Mouse (Mus musculus) adrenal gland, adult 8-10 months (tissue): Measurements from ENCODE around the gene Ptk7. TPM values are rescaled to one million over a fixed set of nuclear protein-coding genes. Genes with fewer than 3 reads are reported as not detected.

Experiments
- microRNA-seq, 2 experiments: library from miRNA; unstranded; fragments of <30 nt; microRNA quantifications; one replicate each; pipeline ENCODE4 v1.2.0; 2022
- total RNA-seq, 4 experiments: library from RNA; stranded (reverse); gene quantifications; 2 replicates each; pipeline ENCODE4 v1.2.4; 2022

The Ptk7 gene
- total RNA-seq, 4 experiments from 2014 or later: 8.7 to 11.2 (median 9.9) TPM

Small RNA genes within 50 kb of the gene (microRNA-seq; reads per million reads assigned to microRNA genes)
- gene Mir6976: 0 to 0.34 reads per million in 2 experiments

Other genes with a start within 250 kb of the Ptk7 start
- 10 to 100 TPM; 21.0 to 35.6 (median 27.4) TPM for gene Zfp318, start 245.8 kb downstream of the Ptk7 start, total RNA-seq
- gene Crip3, start 200.6 kb downstream of the Ptk7 start, total RNA-seq: 1 to 10 TPM in 3 of 4 experiments, under 1 TPM in 1; 0.58 to 3.1 (median 2.2) TPM
- gene Slc22a7, start 191.0 kb downstream of the Ptk7 start, total RNA-seq: not detected
- 1 to 10 TPM in 3 of 4 experiments, under 1 TPM in 1; 0.98 to 1.4 (median 1.2) TPM for gene Ttbk1, start 141.8 kb downstream of the Ptk7 start, total RNA-seq
- gene Dnph1, start 132.8 kb downstream of the Ptk7 start, total RNA-seq: 1 to 10 TPM; 4.5 to 6.9 (median 6.4) TPM
- gene Cul9, start 83.1 kb downstream of the Ptk7 start, total RNA-seq: 10 to 100 TPM; 31.6 to 48.8 (median 37.7) TPM
- 10 to 100 TPM; 34.0 to 42.0 (median 37.2) TPM for gene Srf, start 73.3 kb downstream of the Ptk7 start, total RNA-seq
- 10 to 100 TPM; 42.3 to 59.8 (median 53.2) TPM for gene Klc4, start 16.5 kb upstream of the Ptk7 start, total RNA-seq
- gene Mrpl2, start 16.7 kb upstream of the Ptk7 start, total RNA-seq: 100 to 1,000 TPM in 2 of 4 experiments, 10 to 100 TPM in 2; 91.8 to 122 (median 104) TPM
- 10 to 100 TPM; 42.0 to 53.5 (median 47.2) TPM for gene Cul7, start 20.8 kb upstream of the Ptk7 start, total RNA-seq
- gene Rrp36, start 44.8 kb upstream of the Ptk7 start, total RNA-seq: 10 to 100 TPM; 24.9 to 31.8 (median 30.6) TPM
- 100 to 1,000 TPM in 1 of 4 experiments, 10 to 100 TPM in 3; 91.9 to 104 (median 95.0) TPM for gene Mea1, start 49.3 kb upstream of the Ptk7 start, total RNA-seq
- 10 to 100 TPM; 59.1 to 74.3 (median 65.2) TPM for gene Klhdc3, start 51.4 kb upstream of the Ptk7 start, total RNA-seq
- 10 to 100 TPM; 41.0 to 47.5 (median 42.6) TPM for gene Ppp2r5d, start 75.6 kb upstream of the Ptk7 start, total RNA-seq
- 10 to 100 TPM; 56.2 to 74.2 (median 61.8) TPM for gene Pex6, start 82.0 kb upstream of the Ptk7 start, total RNA-seq
- 1 to 10 TPM; 1.2 to 1.8 (median 1.6) TPM for gene Gnmt, start 99.7 kb upstream of the Ptk7 start, total RNA-seq
- gene Cnpy3, start 122.7 kb upstream of the Ptk7 start, total RNA-seq: 10 to 100 TPM; 66.6 to 74.1 (median 70.7) TPM
- gene Ptcra, start 134.2 kb upstream of the Ptk7 start, total RNA-seq: not detected
- gene 2310039H08Rik, start 143.1 kb upstream of the Ptk7 start, total RNA-seq: 10 to 100 TPM; 53.9 to 87.1 (median 61.4) TPM
- gene Rpl7l1, start 153.2 kb upstream of the Ptk7 start, total RNA-seq: 10 to 100 TPM; 78.9 to 89.9 (median 83.8) TPM
- 10 to 100 TPM; 22.1 to 32.4 (median 26.6) TPM for gene Bicral, start 229.0 kb upstream of the Ptk7 start, total RNA-seq